Mouse (Mus musculus) spleen, adult 2 months (tissue): ENCODE data around the gene Arid1b. TPM values are rescaled to one million over a fixed set of nuclear protein-coding genes. Genes with fewer than 3 reads are reported as not detected.

ENCODE experiments used
- DNase-seq, 2 experiments: peaks; one replicate each; pipeline versions ENCODE4 v3.0.0 to v3.0.0-alpha.2; 2012 to 2021; ENCODE audit warnings: low spot score in 2 of 2, low read depth in 1 of 2
- H3K27ac ChIP-seq: fragments of 200-500 bp; 2 replicates; pipeline ENCODE4 v1.5.1; 2012; ENCODE audit warnings: low read length, inconsistent platforms; ENCODE audit not compliant: insufficient read depth
- H3K27me3 ChIP-seq: fragments of 200-500 bp; 2 replicates; pipeline ENCODE4 v1.6.1; 2012; ENCODE audit warnings: mild to moderate bottlenecking, moderate library complexity, low read length, inconsistent platforms; ENCODE audit not compliant: control insufficient read depth, insufficient read depth
- H3K36me3 ChIP-seq: fragments of 200-500 bp; 2 replicates; pipeline ENCODE4 v1.6.1; 2012; ENCODE audit warnings: mild to moderate bottlenecking, low read length, inconsistent platforms; ENCODE audit not compliant: control insufficient read depth, insufficient read depth
- H3K4me1 ChIP-seq: fragments of 200-500 bp; 2 replicates; pipeline ENCODE4 v1.6.1; 2011; ENCODE audit warnings: inconsistent platforms; ENCODE audit not compliant: control insufficient read depth, insufficient read depth, insufficient read length
- H3K4me3 ChIP-seq: fragments of 200-500 bp; 2 replicates; pipeline ENCODE4 v1.5.1; 2011; ENCODE audit warnings: mild to moderate bottlenecking, inconsistent platforms; ENCODE audit not compliant: insufficient read depth, insufficient read length; ENCODE audit errors: extremely low read depth
- CTCF ChIP-seq: fragments of 200-500 bp; IDR thresholded peaks from 2 replicates; pipeline ENCODE4 v1.5.1; 2011; ENCODE audit warnings: mild to moderate bottlenecking, inconsistent platforms; ENCODE audit not compliant: insufficient read depth, insufficient read length, insufficient replicate concordance; ENCODE audit errors: extremely low read depth
- POLR2A ChIP-seq: fragments of 200-500 bp; IDR thresholded peaks from 2 replicates; pipeline ENCODE4 v1.6.1; 2011; ENCODE audit warnings: low read depth, low read length, inconsistent platforms
- WGBS: fragments of 180-500 bp; shearing (Covaris S2); methylation state at CpG from one replicate; pipeline ENCODE4 v1.1.7; 2018; 5-methylcytosine and 5-hydroxymethylcytosine counted together
- polyA plus RNA-seq: library from polyadenylated mRNA; depleted of rRNA; stranded (reverse); fragments of >200 nt; gene quantifications from 2 replicates; pipeline ENCODE4 v1.2.3, GENCODE M21; 2012

Arid1b gene
- polyA plus RNA-seq, 1 experiment, result 53.5 TPM

- TF ChIP-seq CTCF (no peak), POLR2A (no peak)
- 74% methylated on average over 4 of the region's 4 CpGs for WGBS
- Histone ChIP-seq H3K27me3 (no peaks in the 10 kb centered on the region), H3K4me3 (no peak overlapping the region), H3K27ac (no peak overlapping the region), H3K4me1 (peaks cover 11% of the 10 kb centered on the region; the same call in 1 of the 2 replicates), H3K36me3 (no peaks in the 10 kb centered on the region)
- no peak for DNase-seq
These were observed 227.4 kb downstream of the Arid1b start for GRCm38 (mm10) chr17:5221558-5221957.

DNA sequence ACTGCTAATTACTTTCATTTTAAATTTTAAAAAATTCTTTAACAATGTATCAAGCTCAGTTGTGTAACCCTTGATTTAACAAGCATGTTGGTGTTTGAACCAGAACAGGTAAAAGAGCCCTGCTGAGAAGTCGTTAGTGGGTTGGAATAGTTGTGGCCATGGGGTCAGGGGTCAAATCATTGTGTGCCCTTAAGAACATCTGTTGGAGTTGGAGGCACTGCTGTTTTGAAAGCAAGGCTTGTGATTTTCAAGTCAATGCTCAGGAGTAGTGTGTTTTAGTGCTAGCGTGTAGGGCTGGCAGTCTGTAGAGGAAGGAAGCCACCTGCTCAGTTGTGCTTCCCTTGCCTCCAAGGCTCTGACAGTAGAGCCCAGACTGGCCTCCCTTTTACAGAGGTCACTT is 228.7 kb downstream of the Arid1b start:
- Histone ChIP-seq H3K4me1 (peaks cover 8% of the 10 kb centered on the region; the same call in 1 of the 2 replicates), H3K36me3 (no peaks in the 10 kb centered on the region), H3K4me3 (no peak overlapping the region), H3K27me3 (no peaks in the 10 kb centered on the region), H3K27ac (no peak overlapping the region)
- DNase-seq, result no peak
- 22% methylated on average over 2 of the region's 2 CpGs for WGBS
- TF ChIP-seq CTCF, result no peak
- TF ChIP-seq POLR2A, result no peak

- Histone ChIP-seq H3K4me1 (peaks cover 8% of the 10 kb centered on the region; the same call in 1 of the 2 replicates), H3K27me3 (no peaks in the 10 kb centered on the region), H3K36me3 (peaks cover 3% of the 10 kb centered on the region; the same call in 1 of the 2 replicates), H3K4me3 (no peak overlapping the region), H3K27ac (no peak overlapping the region)
- TF ChIP-seq POLR2A, result no peak
- no peak for TF ChIP-seq CTCF
- no peak for DNase-seq
- WGBS, result 60% methylated on average over 4 of the region's 4 CpGs
These were observed 230.8 kb downstream of the Arid1b start for GRCm38 (mm10) chr17:5224932-5225331.

DNA sequence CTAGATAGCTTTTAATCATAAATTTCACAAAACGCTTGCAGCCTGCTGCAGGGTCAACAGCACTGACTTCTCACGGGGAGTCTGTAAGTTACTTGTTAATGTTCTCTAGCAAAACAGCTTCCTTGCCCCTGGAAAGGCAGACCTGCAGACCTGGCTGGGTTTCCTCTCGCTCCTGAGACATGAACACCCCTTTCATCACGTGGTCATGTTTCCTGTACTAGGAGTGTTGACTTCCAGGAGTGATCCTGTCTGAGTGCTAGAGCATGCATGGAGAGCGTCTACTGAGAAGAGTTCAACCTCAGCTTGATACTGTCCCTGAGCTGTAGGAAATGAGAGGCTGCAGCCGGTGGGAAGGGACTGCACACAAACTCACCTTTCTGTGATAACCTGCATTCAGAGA is 233.0 kb downstream of the Arid1b start:
- Histone ChIP-seq H3K4me3 (no peak overlapping the region), H3K4me1 (no peaks in the 10 kb centered on the region; the same call in 1 of the 2 replicates), H3K27ac (no peak overlapping the region), H3K27me3 (no peaks in the 10 kb centered on the region), H3K36me3 (peaks cover 3% of the 10 kb centered on the region; the same call in 1 of the 2 replicates)
- no peak for TF ChIP-seq POLR2A
- no peak for TF ChIP-seq CTCF
- no peak for DNase-seq
- WGBS, result 57% methylated on average over 6 of the region's 6 CpGs

GRCm38 (mm10) chr17:5227950-5228615 is 234.0 kb downstream of the Arid1b start:
- Histone ChIP-seq H3K27me3 (no peaks in the 10 kb centered on the region), H3K27ac (no peak overlapping the region), H3K36me3 (peaks cover 3% of the 10 kb centered on the region; the same call in 1 of the 2 replicates), H3K4me3 (no peak overlapping the region), H3K4me1 (no peaks in the 10 kb centered on the region)
- no peak for TF ChIP-seq CTCF
- no peak for TF ChIP-seq POLR2A
- no peak for DNase-seq
- WGBS, result 68% methylated on average over 14 of the region's 14 CpGs

DNA sequence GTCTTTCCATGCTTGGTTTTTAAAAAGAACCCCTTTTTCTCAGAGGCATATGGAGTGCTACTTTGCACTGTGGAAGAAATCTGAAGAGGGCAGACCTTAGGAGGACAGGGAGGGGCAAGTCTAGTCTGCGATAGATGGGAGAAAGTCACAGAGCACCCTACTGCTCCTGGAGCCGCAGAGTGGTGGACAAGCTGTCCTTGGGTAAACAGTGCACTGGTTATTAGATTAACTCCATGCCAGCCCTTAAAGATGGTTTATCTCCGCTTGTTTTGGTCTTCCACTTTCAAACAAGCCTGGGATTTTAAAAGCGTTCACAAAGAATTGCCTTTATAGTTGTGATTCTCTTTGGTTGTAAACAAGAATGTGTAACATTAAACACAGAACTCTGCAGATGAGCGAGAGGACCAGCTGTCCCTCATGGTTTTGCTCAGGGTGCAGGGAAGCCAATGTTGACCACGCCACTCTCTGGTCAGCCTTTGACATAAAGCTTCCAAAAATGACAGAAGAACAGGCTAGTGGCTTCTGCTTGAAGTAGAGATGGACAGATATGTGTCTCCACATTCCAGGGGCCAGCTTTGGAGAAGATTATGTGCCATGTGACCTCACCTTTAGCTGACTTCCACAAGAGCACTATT is 234.6 kb downstream of the Arid1b start:
- Histone ChIP-seq H3K27ac (no peak overlapping the region), H3K27me3 (no peaks in the 10 kb centered on the region), H3K36me3 (peaks cover 3% of the 10 kb centered on the region; the same call in 1 of the 2 replicates), H3K4me1 (no peaks in the 10 kb centered on the region), H3K4me3 (no peak overlapping the region)
- DNase-seq, result no peak
- WGBS, result 87% methylated on average over 6 of the region's 6 CpGs
- TF ChIP-seq CTCF (no peak), POLR2A (no peak)

DNA sequence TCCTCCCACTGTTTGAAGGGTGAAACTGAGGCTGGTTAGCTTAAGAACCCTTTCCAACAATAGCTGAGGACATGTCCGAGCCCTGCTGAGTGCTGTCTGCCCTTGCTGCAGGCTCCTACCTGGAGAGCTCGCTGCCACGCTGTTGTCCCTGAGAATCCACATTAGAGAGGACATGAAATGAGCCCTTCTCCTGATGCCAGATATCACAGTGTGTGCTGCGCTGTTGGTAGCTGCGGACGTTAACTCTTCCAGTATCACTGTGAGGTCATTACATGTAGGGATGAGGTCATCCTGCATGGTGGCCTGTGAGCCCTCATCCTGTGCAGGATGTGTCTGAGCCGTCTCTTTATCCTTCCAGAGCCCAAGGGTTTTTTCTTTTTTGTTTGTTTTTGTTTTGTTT is 235.9 kb downstream of the Arid1b start:
- TF ChIP-seq POLR2A, result no peak
- no peak for TF ChIP-seq CTCF
- WGBS, result 92% methylated on average over 7 of the region's 7 CpGs
- Histone ChIP-seq H3K27ac (no peak overlapping the region), H3K36me3 (peaks cover 3% of the 10 kb centered on the region; the same call in 1 of the 2 replicates), H3K4me1 (no peaks in the 10 kb centered on the region), H3K4me3 (no peak overlapping the region), H3K27me3 (no peaks in the 10 kb centered on the region)
- DNase-seq, result no peak
